Mouse (Mus musculus): ENCODE measurements around the gene Cecr2. TPM values are rescaled to one million over a fixed set of nuclear protein-coding genes. Genes with fewer than 3 reads are reported as not detected.

Cecr2 gene
- polyA plus RNA-seq, 2 experiments: 6.2 to 7.1 TPM

DNA sequence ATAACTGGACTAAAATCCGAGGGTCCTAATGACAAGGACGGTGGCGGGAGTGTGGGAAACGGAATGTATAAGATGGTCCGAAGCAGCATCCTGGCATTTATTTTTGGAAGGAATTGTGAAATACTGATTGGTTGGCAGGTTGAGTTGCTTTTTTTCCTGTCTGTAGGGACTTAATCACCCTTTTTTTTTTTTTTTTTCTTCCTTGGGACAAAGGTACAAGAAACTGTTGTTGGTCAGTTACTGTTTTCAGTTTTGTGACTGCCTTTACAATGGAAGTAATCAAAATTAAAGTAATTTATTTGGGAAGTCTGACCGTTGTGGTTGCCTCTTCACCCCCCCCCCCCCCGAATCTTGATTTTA is 1.2 kb downstream of the Cecr2 start:
- ATAC-seq (ENCODE audit: insufficient read depth): no peak
- TF ChIP-seq EP300 (IDR thresholded peaks at IDR 0.05; ENCODE audit: low read depth) (no peak), CTCF (IDR thresholded peaks at IDR 0.05; ENCODE audit: low read depth) (no peak)
- Histone ChIP-seq H3K9me3 (ENCODE audit: control insufficient read depth, low read length) (no peaks in the 10 kb centered on the region), H3K4me1 (replicated peaks; ENCODE audit: control insufficient read depth in 2 of 2, insufficient read depth in 2 of 2, low read length in 1 of 2) (peaks cover 15 to 18% of the 10 kb centered on the region in 2 experiments), H3K27ac (peak overlapping the region; percentile 93), H3K36me3 (replicated peaks; ENCODE audit: control insufficient read depth, insufficient read depth, low read depth) (no peaks in the 10 kb centered on the region), H3K27me3 (ENCODE audit: control insufficient read depth, insufficient read depth, low read length) (no peaks in the 10 kb centered on the region), H3K4me3 (ENCODE audit: insufficient read depth in 1 of 2, low read depth in 2 of 2, low read length in 2 of 2) (peak overlapping the region; percentile 96 to 98), H3K9ac (replicated peaks) (peak overlapping the region; percentile 97), H3K4me2 (ENCODE audit: low read depth) (peak overlapping the region; percentile 99)
- no peak for DNase-seq (ENCODE audit: low read depth in 3 of 3, low spot score in 3 of 3)
- WGBS (ENCODE audit: insufficient replicate concordance): 1% methylated on average over 7 of the region's 7 CpGs

DNA sequence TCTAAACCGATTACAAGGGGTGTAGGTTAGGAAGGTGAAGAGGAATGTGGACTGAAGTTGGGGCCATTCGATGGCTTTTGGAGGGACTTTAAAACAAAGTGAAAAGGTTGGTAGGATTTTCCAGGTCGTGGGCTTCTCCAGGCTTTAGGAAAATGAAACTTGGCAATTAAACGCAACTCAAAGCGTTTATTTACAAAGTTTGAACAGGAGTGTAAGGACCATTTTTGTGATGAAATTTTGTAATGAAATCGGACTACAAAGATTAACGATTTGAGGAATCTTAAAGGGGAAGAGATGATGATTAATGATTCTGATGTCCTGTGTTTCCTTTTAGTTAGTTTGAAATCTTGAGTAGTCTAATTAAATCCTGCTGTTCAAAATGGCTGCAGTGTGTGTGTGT is 1.7 kb downstream of the Cecr2 start:
- Histone ChIP-seq H3K9me3 (ENCODE audit: control insufficient read depth, low read length) (no peaks in the 10 kb centered on the region), H3K4me3 (ENCODE audit: insufficient read depth in 1 of 2, low read depth in 2 of 2, low read length in 2 of 2) (peak overlapping the region; percentile 96 to 98), H3K9ac (replicated peaks) (peak overlapping the region; percentile 97), H3K27me3 (ENCODE audit: control insufficient read depth, insufficient read depth, low read length) (no peaks in the 10 kb centered on the region), H3K4me2 (ENCODE audit: low read depth) (peak overlapping the region; percentile 99), H3K4me1 (replicated peaks; ENCODE audit: control insufficient read depth in 2 of 2, insufficient read depth in 2 of 2, low read length in 1 of 2) (peaks cover 15 to 18% of the 10 kb centered on the region in 2 experiments), H3K36me3 (replicated peaks; ENCODE audit: control insufficient read depth, insufficient read depth, low read depth) (no peaks in the 10 kb centered on the region), H3K27ac (peak overlapping the region; percentile 41)
- ATAC-seq (ENCODE audit: insufficient read depth) (no peak), DNase-seq (ENCODE audit: low read depth in 3 of 3, low spot score in 3 of 3) (no peak)
- TF ChIP-seq CTCF (IDR thresholded peaks at IDR 0.05; ENCODE audit: low read depth) (no peak), EP300 (IDR thresholded peaks at IDR 0.05; ENCODE audit: low read depth) (no peak)
- WGBS (ENCODE audit: insufficient replicate concordance): 29% methylated on average over 7 of the region's 7 CpGs

DNA sequence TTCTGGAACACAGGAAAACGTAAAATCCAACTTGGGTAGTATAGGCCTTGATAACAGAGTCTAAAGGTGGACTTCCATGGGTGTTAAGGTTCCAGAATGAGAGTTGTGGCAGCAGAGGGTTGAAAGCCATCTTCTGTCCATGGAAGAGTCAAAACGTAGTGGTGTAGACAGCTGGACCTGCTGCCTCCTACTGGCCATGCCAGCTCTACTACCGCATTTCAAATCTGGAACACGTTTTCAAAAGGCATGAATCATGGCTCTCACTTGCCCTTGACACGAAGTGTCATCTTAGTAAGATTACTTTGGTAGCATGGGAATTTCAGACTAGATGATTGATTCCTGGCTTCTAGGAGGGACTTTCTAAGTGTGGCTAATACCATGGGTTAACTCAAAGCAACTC is 8.0 kb downstream of the Cecr2 start:
- no peaks in the 10 kb centered on the region for H3K9me3 ChIP-seq (ENCODE audit: control insufficient read depth, low read length)
- H3K4me3 ChIP-seq (ENCODE audit: insufficient read depth in 1 of 2, low read depth in 2 of 2, low read length in 2 of 2): no peak overlapping the region
- H3K4me1 ChIP-seq (replicated peaks; ENCODE audit: control insufficient read depth in 2 of 2, insufficient read depth in 2 of 2, low read length in 1 of 2): peaks cover 4 to 7% of the 10 kb centered on the region in 2 experiments; a peak in 3 of 4 replicates
- no peak overlapping the region for H3K27ac ChIP-seq
- no peak for TF ChIP-seq EP300 (IDR thresholded peaks at IDR 0.05; ENCODE audit: low read depth)
- TF ChIP-seq CTCF (IDR thresholded peaks at IDR 0.05; ENCODE audit: low read depth): peak; percentile 84
- DNase-seq (ENCODE audit: low read depth in 3 of 3, low spot score in 3 of 3): no peak
- H3K4me2 ChIP-seq (ENCODE audit: low read depth): no peak overlapping the region
- H3K36me3 ChIP-seq (replicated peaks; ENCODE audit: control insufficient read depth, insufficient read depth, low read depth): no peaks in the 10 kb centered on the region
- WGBS (ENCODE audit: insufficient replicate concordance): 38% methylated on average over 5 of the region's 5 CpGs
- no peaks in the 10 kb centered on the region for H3K27me3 ChIP-seq (ENCODE audit: control insufficient read depth, insufficient read depth, low read length)
- H3K9ac ChIP-seq (replicated peaks): no peak overlapping the region
- no peak for ATAC-seq (ENCODE audit: insufficient read depth)

DNA sequence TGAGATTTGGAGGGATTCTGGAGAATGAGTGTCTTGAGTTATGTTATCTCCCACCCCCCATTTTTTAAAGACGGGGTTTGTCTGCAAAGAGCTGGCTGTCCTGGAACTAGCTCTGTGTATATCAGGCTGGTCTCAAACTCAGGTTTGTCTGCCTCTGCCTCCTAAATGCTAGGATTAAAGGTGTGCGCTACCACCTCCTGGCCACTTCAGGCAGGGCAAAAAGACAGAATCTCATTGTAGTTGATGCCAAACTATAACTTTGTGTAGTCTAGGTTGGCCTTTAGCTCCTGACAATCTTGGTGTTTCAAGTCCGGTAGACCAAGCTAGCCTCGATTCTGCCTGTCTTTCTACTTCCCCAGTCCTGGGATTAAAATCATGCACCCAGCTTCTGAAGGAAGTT is 8.7 kb downstream of the Cecr2 start:
- 66% methylated on average over 4 of the region's 4 CpGs for WGBS (ENCODE audit: insufficient replicate concordance)
- Histone ChIP-seq H3K4me2 (ENCODE audit: low read depth) (no peak overlapping the region), H3K4me1 (replicated peaks; ENCODE audit: control insufficient read depth in 2 of 2, insufficient read depth in 2 of 2, low read length in 1 of 2) (peaks cover 4 to 5% of the 10 kb centered on the region in 2 experiments; a peak in 3 of 4 replicates), H3K9me3 (ENCODE audit: control insufficient read depth, low read length) (no peaks in the 10 kb centered on the region), H3K9ac (replicated peaks) (no peak overlapping the region), H3K27me3 (ENCODE audit: control insufficient read depth, insufficient read depth, low read length) (no peaks in the 10 kb centered on the region), H3K36me3 (replicated peaks; ENCODE audit: control insufficient read depth, insufficient read depth, low read depth) (no peaks in the 10 kb centered on the region), H3K27ac (no peak overlapping the region), H3K4me3 (ENCODE audit: insufficient read depth in 1 of 2, low read depth in 2 of 2, low read length in 2 of 2) (no peak overlapping the region)
- DNase-seq (ENCODE audit: low read depth in 3 of 3, low spot score in 3 of 3): no peak
- no peak for ATAC-seq (ENCODE audit: insufficient read depth)
- TF ChIP-seq EP300 (IDR thresholded peaks at IDR 0.05; ENCODE audit: low read depth) (no peak), CTCF (IDR thresholded peaks at IDR 0.05; ENCODE audit: low read depth) (peak; percentile 68)

DNA sequence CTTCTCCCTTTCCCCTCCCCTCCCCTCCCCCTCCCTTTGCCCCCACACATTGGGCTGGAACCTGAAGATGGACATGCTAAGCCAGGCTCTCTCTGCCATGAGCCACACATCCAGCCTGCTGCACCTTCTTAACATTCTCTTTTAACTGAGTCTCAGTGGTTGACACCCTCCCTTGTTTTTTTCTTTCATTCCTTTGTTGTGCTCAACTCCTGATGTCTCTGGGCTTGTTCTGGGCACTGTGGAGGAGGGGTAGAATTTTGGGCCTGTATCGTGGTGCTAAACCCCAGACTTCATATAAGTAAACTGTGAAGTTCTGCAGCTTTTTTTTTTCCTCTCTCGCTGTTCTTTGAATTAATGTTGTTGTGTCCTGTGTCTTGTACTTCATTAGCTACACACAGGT is 9.8 kb downstream of the Cecr2 start:
- Histone ChIP-seq H3K36me3 (replicated peaks; ENCODE audit: control insufficient read depth, insufficient read depth, low read depth) (no peaks in the 10 kb centered on the region), H3K27me3 (ENCODE audit: control insufficient read depth, insufficient read depth, low read length) (no peaks in the 10 kb centered on the region), H3K9me3 (ENCODE audit: control insufficient read depth, low read length) (no peaks in the 10 kb centered on the region), H3K27ac (no peak overlapping the region), H3K9ac (replicated peaks) (no peak overlapping the region), H3K4me1 (replicated peaks; ENCODE audit: control insufficient read depth in 2 of 2, insufficient read depth in 2 of 2, low read length in 1 of 2) (peaks cover 2 to 5% of the 10 kb centered on the region in 2 experiments; a peak in 3 of 4 replicates), H3K4me3 (ENCODE audit: insufficient read depth in 1 of 2, low read depth in 2 of 2, low read length in 2 of 2) (no peak overlapping the region), H3K4me2 (ENCODE audit: low read depth) (no peak overlapping the region)
- DNase-seq (ENCODE audit: low read depth in 3 of 3, low spot score in 3 of 3): no peak
- ATAC-seq (ENCODE audit: insufficient read depth): no peak
- no peak for TF ChIP-seq CTCF (IDR thresholded peaks at IDR 0.05; ENCODE audit: low read depth)
- TF ChIP-seq EP300 (IDR thresholded peaks at IDR 0.05; ENCODE audit: low read depth): no peak
- WGBS (ENCODE audit: insufficient replicate concordance): 83% methylated on average over 2 of the region's 2 CpGs
